Mouse (Mus musculus): ENCODE data around the gene Sgms1.

DNA sequence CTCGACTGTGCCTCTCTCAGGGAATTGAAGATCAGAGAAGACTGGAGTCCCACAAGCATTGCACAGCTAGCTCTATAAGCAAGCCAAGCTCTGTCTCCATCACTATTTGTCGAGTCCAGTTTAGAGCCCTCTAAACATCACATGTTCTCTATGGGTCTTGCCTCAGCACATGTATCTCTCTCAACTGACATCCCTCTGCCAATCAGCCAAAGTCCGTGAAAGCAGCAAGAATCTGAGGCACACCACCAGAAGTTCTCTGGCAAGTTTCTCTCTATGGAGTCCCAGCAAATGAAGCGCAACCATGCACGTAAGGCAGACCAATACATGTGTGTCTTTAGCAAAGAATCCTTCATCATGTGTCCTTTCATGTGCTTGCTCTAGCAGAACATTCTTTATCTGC lies 77.8 kb downstream of the Sgms1 start:
- no peak for TF ChIP-seq CTCF (IDR thresholded peaks at IDR 0.05; ENCODE audit: control insufficient read depth, insufficient read depth, insufficient replicate concordance, low read depth, low read length)
- TF ChIP-seq POLR2A (IDR thresholded peaks at IDR 0.05; ENCODE audit: control insufficient read depth, low read depth, low read length): no peak

All from testis, adult 2 months (tissue).